Mouse (Mus musculus) hindbrain, postnatal 0 days (tissue): Measurements from ENCODE around the gene Ypel4. TPM values are rescaled to one million over a fixed set of nuclear protein-coding genes. Genes with fewer than 3 reads are reported as not detected.
A peak's percentile ranks its signal among the peaks of the same experiment; 100 is the strongest.

ENCODE experiments used
- ATAC-seq: fragments of 200-750 bp; cut with Nextera tagmentation; 2 replicates; pipeline ENCODE4 v1.8.0; 2017; ENCODE audit warnings: mild to moderate bottlenecking, moderate TSS enrichment, moderate library complexity
- DNase-seq: peaks from one replicate; pipeline ENCODE4 v3.0.0-alpha.2; 2015; ENCODE audit warnings: low spot score
- H3K27ac ChIP-seq: fragments of 300-500 bp; sonication (generic); 2 replicates; pipeline ENCODE4 v1.5.1; 2014; ENCODE audit warnings: mild to moderate bottlenecking
- H3K27me3 ChIP-seq: fragments of 300-500 bp; sonication (generic); 2 replicates; pipeline ENCODE4 v1.6.1; 2014; ENCODE audit warnings: low read length, mixed read lengths; ENCODE audit not compliant: insufficient read depth
- H3K36me3 ChIP-seq: fragments of 300-500 bp; sonication (generic); 2 replicates; pipeline ENCODE4 v1.6.1; 2014; ENCODE audit warnings: low read length, mixed read lengths; ENCODE audit not compliant: insufficient read depth
- H3K4me1 ChIP-seq: fragments of 300-500 bp; sonication (generic); 2 replicates; pipeline ENCODE4 v1.6.1; 2014; ENCODE audit warnings: antibody characterized with exemption, low read length, mixed read lengths; ENCODE audit not compliant: insufficient read depth
- H3K4me2 ChIP-seq: fragments of 300-500 bp; sonication (generic); 2 replicates; pipeline ENCODE4 v1.6.1; 2014; ENCODE audit warnings: low read depth, mild to moderate bottlenecking, low read length, moderate library complexity, mixed read lengths
- H3K4me3 ChIP-seq: fragments of 300-500 bp; sonication (generic); 2 replicates; pipeline ENCODE4 v1.5.1; 2014; ENCODE audit warnings: low read length
- H3K9ac ChIP-seq: fragments of 300-500 bp; sonication (generic); replicated peaks from 2 replicates; pipeline ENCODE4 v1.6.1; 2014; ENCODE audit warnings: mild to moderate bottlenecking, low read length, moderate library complexity, mixed read lengths
- H3K9me3 ChIP-seq: fragments of 300-500 bp; sonication (generic); 2 replicates; pipeline ENCODE4 v1.6.1; 2016; ENCODE audit warnings: low read length, mixed read lengths
- CTCF ChIP-seq: IDR thresholded peaks from 2 replicates; pipeline ENCODE4 v1.5.1; 2016; ENCODE audit warnings: antibody characterized with exemption, control low read depth, low read depth
- WGBS: fragments of 180-500 bp; shearing (Covaris S2); extraction: QIAGEN DNeasy Blood & Tissue Kit; methylation state at CpG from one replicate; pipeline ENCODE4 v1.1.7; 2014; 5-methylcytosine and 5-hydroxymethylcytosine counted together
- polyA plus RNA-seq: library from polyadenylated mRNA; unstranded; fragments of >200 nt; fragmentation: Nextera tagmentation; extraction: Ambion mirVana; gene quantifications from 2 replicates; pipeline ENCODE4 v1.2.1, GENCODE M21; 2015
- total RNA-seq: library from RNA; depleted of rRNA; stranded (reverse); fragments of >200 nt; gene quantifications from 2 replicates; pipeline ENCODE4 v1.2.3, GENCODE M21; 2014; rRNA removed

Gene Ypel4
- total RNA-seq (10.0 and 16.8 TPM in 2 replicates), polyA plus RNA-seq (12.3 and 13.1 TPM in 2 replicates)

DNA sequence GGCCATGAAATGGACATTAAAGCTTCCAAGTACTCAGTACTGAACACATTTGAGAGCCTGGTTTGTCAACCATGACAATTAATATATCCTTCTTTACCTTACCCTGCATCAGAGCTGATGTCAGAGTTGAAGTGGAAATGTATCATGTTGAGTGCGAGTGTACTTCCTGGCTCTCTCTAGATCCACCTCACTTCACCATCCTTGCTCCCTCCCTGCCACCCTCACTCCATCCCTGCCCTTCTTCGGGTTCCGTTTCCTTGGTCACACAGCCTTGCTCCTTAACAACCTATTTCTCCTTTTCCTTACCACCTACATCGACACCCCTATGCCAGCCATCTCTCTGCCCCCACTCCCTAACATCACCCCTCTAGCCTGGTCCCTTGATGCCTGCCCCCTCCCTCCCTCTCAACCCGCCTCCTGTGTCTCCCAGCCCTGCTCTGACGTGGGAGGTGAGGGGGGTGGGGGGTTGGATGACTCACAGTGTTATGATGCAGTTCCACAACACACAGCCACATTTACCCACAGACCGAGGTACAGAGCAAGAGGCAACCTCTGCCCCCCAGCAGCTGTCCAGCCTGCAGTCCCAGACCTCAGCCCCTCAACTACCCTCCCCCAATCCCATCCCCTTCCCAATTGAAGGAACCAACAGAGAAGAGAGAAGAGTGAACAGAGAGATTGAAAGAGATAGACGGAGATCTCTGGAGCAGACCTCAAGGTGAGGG lies at the start of gene Ypel4:
Gene Ypel4 (plus strand): TSS at position 480 of the 722 bp plus-strand sequence.
- Histone ChIP-seq H3K9ac (peak within 1 kb of the TSS; percentile 70), H3K4me1 (peaks cover 32% of the 10 kb centered on the region), H3K4me2 (peak within 1 kb of the TSS; percentile 75), H3K4me3 (peak within 1 kb of the TSS; percentile 47), H3K9me3 (no peaks in the 10 kb centered on the region), H3K36me3 (no peaks in the 10 kb centered on the region), H3K27me3 (no peaks in the 10 kb centered on the region), H3K27ac (peak within 1 kb of the TSS; percentile 77)
- DNase-seq (peak; percentile 82), ATAC-seq (peak; percentile 86)
- TF ChIP-seq CTCF: no peak
- WGBS: 2% methylated on average over 8 of the region's 8 CpGs

DNA sequence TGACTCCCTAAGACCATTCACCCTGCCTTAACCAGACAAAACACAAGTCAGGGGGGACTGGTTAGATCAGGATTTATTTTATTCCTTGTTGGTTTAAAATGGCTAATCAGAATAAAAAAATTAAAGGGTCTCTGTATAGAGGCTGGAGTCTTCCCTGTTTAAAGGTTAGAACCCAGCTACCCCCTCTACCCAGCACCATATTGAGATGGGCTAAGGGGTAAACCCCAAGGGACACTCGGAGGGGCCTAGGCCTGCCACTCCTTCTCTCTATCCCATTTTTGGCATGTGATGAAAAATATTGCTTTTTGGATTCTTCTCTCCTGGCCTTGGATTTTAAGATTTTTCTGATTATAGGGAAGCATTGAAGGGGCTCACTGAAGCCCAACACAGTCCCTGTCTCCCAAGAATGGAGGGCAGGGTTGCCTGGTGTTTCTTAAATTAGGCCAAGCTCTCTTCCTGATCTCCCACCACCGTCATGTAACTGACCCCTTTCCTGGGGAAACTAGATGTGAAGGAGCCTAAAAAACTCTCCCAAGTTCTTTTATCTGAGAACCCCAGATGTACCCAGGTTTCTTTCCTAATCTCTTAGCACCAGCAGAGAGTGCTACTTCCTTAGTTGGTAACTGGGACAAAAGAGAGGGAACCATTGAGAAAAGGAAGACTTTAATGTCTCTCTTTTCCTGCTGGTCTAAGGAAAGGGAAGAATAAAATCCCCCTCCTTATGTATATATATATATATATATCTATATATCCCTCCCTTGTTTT lies 45.6 kb upstream of the Ypel4 start:
- H3K4me1 ChIP-seq: no peaks in the 10 kb centered on the region
- WGBS: 78% methylated on average over 2 of the region's 2 CpGs
- DNase-seq (no peak), ATAC-seq (no peak)
- no peak overlapping the region for H3K9ac ChIP-seq
- no peak overlapping the region for H3K4me2 ChIP-seq
- no peaks in the 10 kb centered on the region for H3K9me3 ChIP-seq
- no peaks in the 10 kb centered on the region for H3K27me3 ChIP-seq
- H3K36me3 ChIP-seq: peaks cover 69% of the 10 kb centered on the region
- no peak overlapping the region for H3K4me3 ChIP-seq
- no peak overlapping the region for H3K27ac ChIP-seq
- no peak for TF ChIP-seq CTCF

GRCm38 (mm10) chr2:84690050-84690449 lies 43.8 kb upstream of the Ypel4 start:
- Histone ChIP-seq H3K9ac (no peak overlapping the region), H3K27me3 (no peaks in the 10 kb centered on the region), H3K9me3 (no peaks in the 10 kb centered on the region), H3K4me2 (no peak overlapping the region), H3K4me1 (no peaks in the 10 kb centered on the region), H3K36me3 (peaks cover 80% of the 10 kb centered on the region), H3K4me3 (no peak overlapping the region), H3K27ac (no peak overlapping the region)
- WGBS: 85% methylated on average over 12 of the region's 12 CpGs
- ATAC-seq (peak; percentile 28; the same call in 1 of the 2 replicates), DNase-seq (no peak)
- no peak for TF ChIP-seq CTCF

- Histone ChIP-seq H3K4me3 (no peak overlapping the region), H3K4me2 (no peak overlapping the region), H3K9me3 (no peaks in the 10 kb centered on the region), H3K27me3 (no peaks in the 10 kb centered on the region), H3K4me1 (no peaks in the 10 kb centered on the region), H3K27ac (no peak overlapping the region), H3K36me3 (peaks cover 43% of the 10 kb centered on the region), H3K9ac (no peak overlapping the region)
- no peak for ATAC-seq
- WGBS: 91% methylated on average over 5 of the region's 5 CpGs
- DNase-seq: no peak
- TF ChIP-seq CTCF: no peak
Observed at GRCm38 (mm10) chr2:84695007-84695695, 38.7 kb upstream of the Ypel4 start.

DNA sequence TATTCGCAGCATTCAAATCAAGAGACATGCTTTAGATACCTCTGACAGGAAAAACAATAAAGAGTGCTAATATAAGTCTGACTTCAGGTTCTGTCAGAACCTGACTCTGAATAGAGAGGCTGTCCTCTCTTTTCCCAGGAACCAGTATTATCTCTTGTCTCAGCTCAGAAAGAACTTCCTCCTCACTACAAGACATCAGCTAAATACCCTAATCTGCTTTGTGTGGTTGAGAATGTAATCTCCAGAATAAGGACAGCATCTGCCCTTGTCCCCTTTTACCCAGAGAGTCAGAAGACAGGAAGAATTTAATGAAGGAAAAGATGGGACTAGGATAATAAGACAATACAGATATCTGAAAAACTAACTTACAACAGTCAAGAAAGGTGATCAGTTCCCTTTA lies 30.4 kb upstream of the Ypel4 start:
- H3K9ac ChIP-seq: no peak overlapping the region
- no peak for DNase-seq
- WGBS: 91% methylated on average over 1 of the region's 1 CpGs
- H3K9me3 ChIP-seq: no peaks in the 10 kb centered on the region
- H3K27me3 ChIP-seq: no peaks in the 10 kb centered on the region
- H3K36me3 ChIP-seq: peaks cover 7% of the 10 kb centered on the region
- H3K4me2 ChIP-seq: no peak overlapping the region
- ATAC-seq: no peak
- H3K4me3 ChIP-seq: no peak overlapping the region
- H3K27ac ChIP-seq: no peak overlapping the region
- TF ChIP-seq CTCF: no peak
- no peaks in the 10 kb centered on the region for H3K4me1 ChIP-seq

GRCm38 (mm10) chr2:84704329-84704728 lies 29.5 kb upstream of the Ypel4 start:
- 87% methylated on average over 5 of the region's 5 CpGs for WGBS
- DNase-seq: no peak
- Histone ChIP-seq H3K4me2 (no peak overlapping the region), H3K9me3 (no peaks in the 10 kb centered on the region), H3K9ac (no peak overlapping the region), H3K27ac (no peak overlapping the region), H3K27me3 (no peaks in the 10 kb centered on the region), H3K4me1 (no peaks in the 10 kb centered on the region), H3K36me3 (peaks cover 11% of the 10 kb centered on the region), H3K4me3 (no peak overlapping the region)
- no peak for TF ChIP-seq CTCF
- ATAC-seq: no peak
